ENCODE assay signal across 29 mouse cellular contexts in the genomic region with DNA sequence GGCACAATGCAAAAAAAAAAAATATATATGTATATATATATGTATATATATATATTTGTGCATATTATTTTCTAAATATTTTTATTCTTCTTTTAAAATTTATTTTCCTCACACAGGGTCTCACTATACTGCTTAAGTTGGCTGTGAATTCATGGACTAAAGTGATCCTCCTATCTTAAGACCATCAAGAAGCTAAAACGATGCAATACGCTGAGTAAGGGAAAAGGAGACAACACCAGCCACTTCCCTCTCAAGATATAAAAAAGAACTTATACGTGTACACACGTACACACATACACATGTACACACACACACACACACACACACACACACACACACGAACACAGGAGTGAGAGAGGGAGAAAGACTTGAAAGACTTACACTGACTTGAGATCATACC. TPM values are rescaled to one million over a fixed set of nuclear protein-coding genes. Genes with fewer than 3 reads are reported as not detected.
"Had no signal": no experiment of that assay in that cellular context is flagged by ENCODE, and none has a peak within 500 bp of the region (broad histone marks: within the 10 kb centered on the region; RNA-seq: fewer than 3 reads in every experiment).

No protein-coding gene starts in this region.

- H3K9me3 ChIP-seq: embryonic facial prominence, embryonic 10.5 days; embryonic facial prominence, embryonic 12.5 days; embryonic facial prominence, embryonic 13.5 days; embryonic facial prominence, embryonic 15.5 days; forebrain, embryonic 10.5 days; forebrain, embryonic 12.5 days; forebrain, embryonic 15.5 days; heart, embryonic 10.5 days had no signal

- H3K27ac ChIP-seq: embryonic facial prominence, embryonic 10.5 days; embryonic facial prominence, embryonic 12.5 days; embryonic facial prominence, embryonic 13.5 days; embryonic facial prominence, embryonic 15.5 days; forebrain, embryonic 10.5 days; forebrain, embryonic 12.5 days; forebrain, embryonic 15.5 days; heart, adult 2 months; heart, embryonic 10.5 days had no signal

- H3K9ac ChIP-seq: embryonic facial prominence, embryonic 12.5 days; embryonic facial prominence, embryonic 13.5 days; embryonic facial prominence, embryonic 15.5 days; forebrain, embryonic 12.5 days; forebrain, embryonic 15.5 days; forebrain, postnatal 0 days had no signal

- H3K4me1 ChIP-seq: embryonic facial prominence, embryonic 10.5 days; embryonic facial prominence, embryonic 12.5 days; embryonic facial prominence, embryonic 13.5 days; embryonic facial prominence, embryonic 15.5 days; forebrain, embryonic 10.5 days; forebrain, embryonic 12.5 days; forebrain, embryonic 15.5 days had no signal

- DNase-seq: cerebellum, adult 9-10 months; cerebellum, adult 9-11 months; cerebellum, postnatal 10 days; cerebellum, postnatal 14 days; cerebellum, postnatal 25 days; cerebellum, postnatal 36 days; embryo, embryonic 11 days; forebrain, postnatal 0 days; gastrocnemius, adult 2 months; gastrocnemius, postnatal 10 days; gastrocnemius, postnatal 14 days; gastrocnemius, postnatal 25 days; gastrocnemius, postnatal 36 days; heart, adult 18-20 months; heart, adult 2 months had no signal

- ATAC-seq: forebrain, embryonic 14.5 days; forebrain, embryonic 15.5 days; forebrain, embryonic 16.5 days; forebrain, postnatal 0 days had no signal

- H3K4me2 ChIP-seq: embryonic facial prominence, embryonic 12.5 days; embryonic facial prominence, embryonic 13.5 days; embryonic facial prominence, embryonic 15.5 days; forebrain, embryonic 12.5 days; forebrain, embryonic 15.5 days; heart, embryonic 11.5 days had no signal

- H3K27me3 ChIP-seq: embryonic facial prominence, embryonic 12.5 days; embryonic facial prominence, embryonic 13.5 days; embryonic facial prominence, embryonic 15.5 days; forebrain, embryonic 12.5 days; forebrain, embryonic 15.5 days had no signal

- H3K4me3 ChIP-seq: embryonic facial prominence, embryonic 10.5 days; embryonic facial prominence, embryonic 12.5 days; embryonic facial prominence, embryonic 13.5 days; embryonic facial prominence, embryonic 15.5 days; erythroblast, embryonic 14.5 days; forebrain, embryonic 10.5 days; forebrain, embryonic 12.5 days; forebrain, embryonic 15.5 days; gastrocnemius, adult 2 months; heart, adult 2 months; heart, embryonic 10.5 days had no signal

RNA-seq across cellular contexts. Expression of a gene that starts 33.0 kb away (rescaled TPM):
- total RNA-seq: common myeloid progenitor, adult 5-6 weeks had no signal
- polyA plus RNA-seq: embryonic facial prominence, embryonic 11.5 days; embryonic facial prominence, embryonic 13.5 days; erythroblast, embryonic 14.5 days; heart, embryonic 11.5 days had no signal
